Mouse (Mus musculus): ENCODE measurements around the gene Fbxl8. TPM values are rescaled to one million over a fixed set of nuclear protein-coding genes. Genes with fewer than 3 reads are reported as not detected.
A peak's percentile ranks its signal among the peaks of the same experiment; 100 is the strongest.

The Fbxl8 gene
- polyA plus RNA-seq, 1 experiment from 2014 or later = 1.1 TPM

DNA sequence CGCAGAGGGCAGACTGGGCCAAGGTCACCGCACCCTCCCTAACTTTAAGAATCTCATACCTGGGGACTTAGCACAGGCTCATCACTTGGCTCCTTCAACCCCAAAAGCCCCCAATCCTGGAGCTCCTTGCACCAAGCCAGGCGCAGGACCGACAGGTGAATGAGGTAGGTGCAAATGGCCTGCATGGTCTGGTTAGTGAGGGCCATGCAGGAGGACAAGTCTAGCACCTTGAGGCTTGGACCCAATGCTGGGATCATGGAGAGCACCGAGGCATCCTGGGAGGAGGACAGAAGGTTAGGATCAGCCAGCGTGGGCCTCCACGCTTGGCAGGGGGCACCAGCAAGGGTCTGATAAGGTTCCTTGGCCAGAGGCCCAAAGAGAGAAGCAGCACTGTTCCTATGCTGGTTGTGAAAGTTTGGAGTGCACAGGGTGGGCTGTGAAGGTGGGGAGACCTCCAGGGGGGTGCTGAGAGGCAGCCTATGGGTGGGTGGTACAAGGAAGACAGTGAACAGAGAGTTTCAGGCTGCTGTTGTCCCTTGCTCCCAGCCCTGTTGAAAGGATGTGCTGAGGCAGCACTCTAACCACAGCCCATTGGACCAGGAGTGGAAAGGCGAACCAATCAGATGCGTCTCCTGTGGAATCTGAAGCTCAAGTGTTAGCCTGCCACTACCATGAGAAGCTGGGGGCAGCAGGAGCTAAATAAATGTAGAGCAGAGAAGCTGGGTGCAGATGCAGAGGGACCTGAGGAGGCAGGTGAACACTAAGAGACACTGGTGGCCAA lies 49.4 kb downstream of the Fbxl8 start:
- ATAC-seq (ENCODE audit: low FRiP score) = no peak
- H3K27ac ChIP-seq = no peak overlapping the region
- no peak overlapping the region for H3K4me3 ChIP-seq
- no peaks in the 10 kb centered on the region for H3K9me3 ChIP-seq
- no peaks in the 10 kb centered on the region for H3K27me3 ChIP-seq
- no peak overlapping the region for H3K4me2 ChIP-seq
- WGBS = 83% methylated on average over 9 of the region's 9 CpGs
- no peak overlapping the region for H3K9ac ChIP-seq
- H3K36me3 ChIP-seq = peaks cover 97% of the 10 kb centered on the region
- no peaks in the 10 kb centered on the region for H3K4me1 ChIP-seq (replicated peaks)

DNA sequence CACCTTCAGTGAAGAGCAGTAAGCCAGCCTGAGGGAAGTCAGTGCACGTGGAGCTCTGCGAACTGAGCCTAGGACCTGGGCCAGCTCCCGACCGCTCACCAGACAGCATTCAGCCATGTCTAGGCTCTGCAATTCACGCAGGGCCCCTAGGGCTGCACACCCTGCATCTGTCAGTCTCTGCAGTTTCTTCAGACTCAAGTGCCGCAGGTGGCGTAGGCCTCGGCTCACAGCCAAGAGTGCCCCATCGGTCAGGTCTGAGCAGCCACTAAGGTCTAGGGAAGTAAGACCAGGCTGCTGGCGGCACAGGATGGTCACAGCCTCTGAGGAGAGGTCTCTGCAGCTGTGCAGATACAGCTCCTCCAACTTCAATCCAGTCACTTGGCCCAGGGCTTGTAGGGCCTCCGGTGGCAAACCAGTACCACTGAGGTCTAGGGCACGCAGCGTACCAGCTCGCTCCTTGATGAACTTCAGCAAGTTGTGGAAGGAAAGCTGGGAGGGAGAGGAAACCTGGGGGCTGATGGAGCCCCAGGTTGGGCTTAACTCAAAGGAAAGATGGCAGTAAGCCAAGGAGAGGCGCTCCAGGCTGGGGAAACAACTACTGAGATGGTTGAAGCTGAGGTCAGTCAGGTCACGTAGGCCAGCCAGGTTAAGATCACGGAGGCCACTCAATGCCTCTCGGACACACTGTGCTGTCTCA lies 50.8 kb downstream of the Fbxl8 start:
- no peak overlapping the region for H3K4me3 ChIP-seq
- WGBS = 92% methylated on average over 18 of the region's 18 CpGs
- H3K9me3 ChIP-seq = no peaks in the 10 kb centered on the region
- ATAC-seq (ENCODE audit: low FRiP score) = no peak
- H3K27ac ChIP-seq = no peak overlapping the region
- H3K27me3 ChIP-seq = no peaks in the 10 kb centered on the region
- H3K4me2 ChIP-seq = no peak overlapping the region
- H3K36me3 ChIP-seq = peaks cover 96% of the 10 kb centered on the region
- no peak overlapping the region for H3K9ac ChIP-seq
- H3K4me1 ChIP-seq (replicated peaks) = no peaks in the 10 kb centered on the region

DNA sequence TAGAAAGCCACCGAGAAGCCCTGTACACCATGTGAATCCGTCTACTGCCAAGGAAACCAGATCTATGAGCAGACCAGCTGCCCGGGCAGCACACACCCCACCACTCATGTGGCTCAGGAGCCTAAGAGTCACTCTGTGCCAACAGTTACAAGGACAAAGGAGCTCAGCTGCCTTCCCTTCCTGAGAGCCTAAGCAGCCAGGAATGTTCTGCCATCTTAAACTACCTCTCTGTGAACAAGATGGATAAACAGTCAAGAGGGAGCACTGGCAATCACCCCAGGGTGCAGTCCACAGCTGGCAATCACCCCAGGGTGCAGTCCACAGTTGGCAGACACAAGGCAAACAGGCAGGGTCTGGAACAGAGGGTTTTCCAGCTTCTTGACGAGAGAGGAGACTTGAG lies 53.5 kb downstream of the Fbxl8 start:
- no peak overlapping the region for H3K27ac ChIP-seq
- no peak overlapping the region for H3K4me2 ChIP-seq
- no peaks in the 10 kb centered on the region for H3K9me3 ChIP-seq
- WGBS = 91% methylated on average over 4 of the region's 4 CpGs
- H3K4me1 ChIP-seq (replicated peaks) = no peaks in the 10 kb centered on the region
- H3K36me3 ChIP-seq = peaks cover 80% of the 10 kb centered on the region
- H3K27me3 ChIP-seq = no peaks in the 10 kb centered on the region
- no peak for ATAC-seq (ENCODE audit: low FRiP score)
- H3K4me3 ChIP-seq = no peak overlapping the region
- H3K9ac ChIP-seq = no peak overlapping the region

DNA sequence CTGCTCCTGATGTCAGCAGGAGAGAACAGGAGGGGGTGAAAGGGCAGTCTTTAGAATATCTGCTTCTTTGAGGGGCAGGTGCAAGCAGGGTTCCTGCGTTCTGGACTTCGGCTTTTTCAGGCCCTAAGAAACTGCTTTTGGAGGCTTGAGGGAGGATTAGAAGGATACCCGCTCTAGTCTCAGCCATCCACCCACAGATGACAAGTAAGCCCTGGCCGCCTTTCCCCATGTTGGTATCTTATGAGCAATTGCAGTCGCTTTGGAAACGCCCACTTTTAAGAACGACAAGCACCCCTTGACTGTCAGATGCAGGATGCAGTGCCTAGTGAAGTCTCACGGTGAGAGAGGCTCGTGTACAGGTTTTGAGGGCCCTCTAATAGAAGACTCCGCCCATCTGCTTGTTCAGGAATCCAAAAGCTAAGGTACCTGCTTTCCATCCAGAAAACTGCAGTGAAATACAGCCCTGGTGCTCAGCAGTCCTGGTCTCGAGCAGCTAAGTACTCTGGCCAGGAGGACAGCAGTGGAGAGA lies 54.3 kb downstream of the Fbxl8 start:
- Histone ChIP-seq H3K4me2 (no peak overlapping the region), H3K4me3 (no peak overlapping the region), H3K36me3 (peaks cover 77% of the 10 kb centered on the region), H3K9ac (no peak overlapping the region), H3K9me3 (no peaks in the 10 kb centered on the region), H3K27me3 (no peaks in the 10 kb centered on the region), H3K4me1 (replicated peaks) (no peaks in the 10 kb centered on the region), H3K27ac (no peak overlapping the region)
- ATAC-seq (ENCODE audit: low FRiP score) = no peak
- 86% methylated on average over 11 of the region's 11 CpGs for WGBS

MicroRNA genes within 50 kb of the gene (microRNA counts, 519-probe panel; counts per million panel counts)
- microRNA mmu-miR-328 = 3,478 counts per million, percentile 44 among the panel's probes with 10 or more counts

Small RNAs within 50 kb of the gene (microRNA-seq; reads per million reads assigned to microRNA genes)
- gene Gm27320 (not detected), gene Mir328 (359 reads per million, percentile 64 among the genes with 10 or more reads in this experiment)

Other genes starting within 250 kb of the Fbxl8 start
- gene Ces3a, start 216.0 kb upstream of the Fbxl8 start, polyA plus RNA-seq (2015; fragmentation: Nextera tagmentation; extraction: Ambion mirVana) = not detected in 2 replicates
- gene Ces3b, start 180.9 kb upstream of the Fbxl8 start, polyA plus RNA-seq (2015; fragmentation: Nextera tagmentation; extraction: Ambion mirVana) = not detected in 2 replicates
- gene Ces4a, start 132.8 kb upstream of the Fbxl8 start, polyA plus RNA-seq (2015; fragmentation: Nextera tagmentation; extraction: Ambion mirVana) = not detected in 2 replicates
- 33.0 and 35.6 TPM in 2 replicates for gene Cbfb, start 94.0 kb upstream of the Fbxl8 start, polyA plus RNA-seq (2015; fragmentation: Nextera tagmentation; extraction: Ambion mirVana)
- gene D230025D16Rik, start 39.5 kb upstream of the Fbxl8 start, polyA plus RNA-seq (2015; fragmentation: Nextera tagmentation; extraction: Ambion mirVana) = 27.4 and 29.5 TPM in 2 replicates
- 6.2 and 6.7 TPM in 2 replicates for gene B3gnt9, start 9.5 kb upstream of the Fbxl8 start, polyA plus RNA-seq (2015; fragmentation: Nextera tagmentation; extraction: Ambion mirVana)
- gene Tradd, start within 50 bp of the Fbxl8 start, polyA plus RNA-seq (2015; fragmentation: Nextera tagmentation; extraction: Ambion mirVana) = 19.9 and 21.1 TPM in 2 replicates
- 0.27 and 0.44 TPM in 2 replicates for gene Hsf4, start 5.2 kb downstream of the Fbxl8 start, polyA plus RNA-seq (2015; fragmentation: Nextera tagmentation; extraction: Ambion mirVana)
- gene Nol3, start 11.5 kb downstream of the Fbxl8 start, polyA plus RNA-seq (2015; fragmentation: Nextera tagmentation; extraction: Ambion mirVana) = 3.9 and 4.5 TPM in 2 replicates
- gene 4931428F04Rik, start 25.2 kb downstream of the Fbxl8 start, polyA plus RNA-seq (2015; fragmentation: Nextera tagmentation; extraction: Ambion mirVana) = 114 and 119 TPM in 2 replicates
- gene Exoc3l, start 31.5 kb downstream of the Fbxl8 start, polyA plus RNA-seq (2015; fragmentation: Nextera tagmentation; extraction: Ambion mirVana) = 14.3 and 14.6 TPM in 2 replicates
- 45.6 and 47.0 TPM in 2 replicates for gene E2f4, start 33.0 kb downstream of the Fbxl8 start, polyA plus RNA-seq (2015; fragmentation: Nextera tagmentation; extraction: Ambion mirVana)
- 1.5 and 1.6 TPM in 2 replicates for gene Elmo3, start 41.0 kb downstream of the Fbxl8 start, polyA plus RNA-seq (2015; fragmentation: Nextera tagmentation; extraction: Ambion mirVana)
- gene Lrrc29, start 61.6 kb downstream of the Fbxl8 start, polyA plus RNA-seq (2015; fragmentation: Nextera tagmentation; extraction: Ambion mirVana) = 0.82 and 1.4 TPM in 2 replicates
- gene Tmem208, start 61.7 kb downstream of the Fbxl8 start, polyA plus RNA-seq (2015; fragmentation: Nextera tagmentation; extraction: Ambion mirVana) = 133 and 136 TPM in 2 replicates
- gene Fhod1, start 83.3 kb downstream of the Fbxl8 start, polyA plus RNA-seq (2015; fragmentation: Nextera tagmentation; extraction: Ambion mirVana) = 0.74 and 0.76 TPM in 2 replicates
- gene Slc9a5, start 84.2 kb downstream of the Fbxl8 start, polyA plus RNA-seq (2015; fragmentation: Nextera tagmentation; extraction: Ambion mirVana) = 7.3 and 7.4 TPM in 2 replicates
- 1.6 and 1.9 TPM in 2 replicates for gene Plekhg4, start 108.6 kb downstream of the Fbxl8 start, polyA plus RNA-seq (2015; fragmentation: Nextera tagmentation; extraction: Ambion mirVana)
- not detected in 2 replicates for gene Kctd19, start 148.9 kb downstream of the Fbxl8 start, polyA plus RNA-seq (2015; fragmentation: Nextera tagmentation; extraction: Ambion mirVana)
- gene Lrrc36, start 148.9 kb downstream of the Fbxl8 start, polyA plus RNA-seq (2015; fragmentation: Nextera tagmentation; extraction: Ambion mirVana) = 1.1 and 1.7 TPM in 2 replicates
- 170 and 181 TPM in 2 replicates for gene Tppp3, start 206.9 kb downstream of the Fbxl8 start, polyA plus RNA-seq (2015; fragmentation: Nextera tagmentation; extraction: Ambion mirVana)
- gene Zdhhc1, start 232.3 kb downstream of the Fbxl8 start, polyA plus RNA-seq (2015; fragmentation: Nextera tagmentation; extraction: Ambion mirVana) = 30.9 and 34.3 TPM in 2 replicates